Mouse (Mus musculus) stomach, embryonic 16.5 days (tissue): Measurements from ENCODE around the gene Pwwp2b. TPM values are rescaled to one million over a fixed set of nuclear protein-coding genes. Genes with fewer than 3 reads are reported as not detected.

Experiments
- ATAC-seq: fragments of 200-750 bp; cut with Nextera tagmentation; 2 replicates; pipeline ENCODE4 v1.8.0; 2017; ENCODE audit warnings: moderate number of reproducible peaks, moderate TSS enrichment; ENCODE audit not compliant: insufficient read depth, low FRiP score
- H3K27ac ChIP-seq: fragments of 300-500 bp; sonication (generic); 2 replicates; pipeline ENCODE4 v1.5.1; 2014; ENCODE audit warnings: low read length
- H3K27me3 ChIP-seq: fragments of 300-500 bp; sonication (generic); 2 replicates; pipeline ENCODE4 v1.6.1; 2014; ENCODE audit warnings: low read length, control low read depth, mixed read lengths; ENCODE audit not compliant: control insufficient read depth, insufficient read depth
- H3K36me3 ChIP-seq: fragments of 300-500 bp; sonication (generic); 2 replicates; pipeline ENCODE4 v1.6.1; 2014; ENCODE audit warnings: low read length; ENCODE audit not compliant: control insufficient read depth, insufficient read depth
- H3K4me1 ChIP-seq: fragments of 300-500 bp; sonication (generic); 2 replicates; pipeline ENCODE4 v1.6.1; 2014; ENCODE audit warnings: low read length, control low read depth, mixed read lengths; ENCODE audit not compliant: control insufficient read depth, insufficient read depth
- H3K4me2 ChIP-seq: fragments of 300-500 bp; sonication (generic); 2 replicates; pipeline ENCODE4 v1.6.1; 2014; ENCODE audit warnings: low read depth, low read length, mixed read lengths
- H3K4me3 ChIP-seq: fragments of 300-500 bp; sonication (generic); replicated peaks from 2 replicates; pipeline ENCODE4 v1.5.1; 2014; ENCODE audit warnings: mild to moderate bottlenecking, low read length
- H3K9ac ChIP-seq: fragments of 300-500 bp; sonication (generic); 2 replicates; pipeline ENCODE4 v1.6.1; 2014; ENCODE audit warnings: low read length
- H3K9me3 ChIP-seq: fragments of 300-500 bp; sonication (generic); replicated peaks from 2 replicates; pipeline ENCODE4 v1.6.1; 2016; ENCODE audit warnings: low read length, control low read depth; ENCODE audit not compliant: control insufficient read depth
- WGBS: fragments of 180-500 bp; shearing (Covaris S2); extraction: QIAGEN DNeasy Blood & Tissue Kit; methylation state at CpG from one replicate; pipeline ENCODE4 v1.1.7; 2014; 5-methylcytosine and 5-hydroxymethylcytosine counted together
- polyA plus RNA-seq: library from polyadenylated mRNA; unstranded; fragments of >200 nt; fragmentation: Nextera tagmentation; extraction: Ambion mirVana; gene quantifications from 2 replicates; pipeline ENCODE4 v1.2.1, GENCODE M21; 2015

Pwwp2b gene
- polyA plus RNA-seq = 16.3 and 19.8 TPM in 2 replicates

- ATAC-seq = peak; percentile 83
- Histone ChIP-seq H3K9ac (peak within 1 kb of the TSS; percentile 89), H3K27ac (peak within 1 kb of the TSS; percentile 94), H3K27me3 (no peaks in the 10 kb centered on the region), H3K4me1 (peaks cover 64% of the 10 kb centered on the region), H3K4me2 (peak within 1 kb of the TSS; percentile 88), H3K9me3 (no peaks in the 10 kb centered on the region), H3K36me3 (no peaks in the 10 kb centered on the region), H3K4me3 (peak within 1 kb of the TSS; percentile 76)
- WGBS = under 1% methylated on average over 54 of the region's 72 CpGs
These were observed at the start of gene Pwwp2b for GRCm38 (mm10) chr7:139247881-139248614. Gene Pwwp2b, plus strand, starts transcription at chr7:139248482.

GRCm38 (mm10) chr7:139200108-139200507 lies 48.2 kb upstream of the Pwwp2b start:
- H3K4me1 ChIP-seq = no peaks in the 10 kb centered on the region
- H3K9me3 ChIP-seq = no peaks in the 10 kb centered on the region
- H3K9ac ChIP-seq = no peak overlapping the region
- WGBS = 28% methylated on average over 7 of the region's 7 CpGs
- no peaks in the 10 kb centered on the region for H3K27me3 ChIP-seq
- no peak for ATAC-seq
- H3K4me2 ChIP-seq = no peak overlapping the region
- H3K4me3 ChIP-seq = no peak overlapping the region
- no peaks in the 10 kb centered on the region for H3K36me3 ChIP-seq
- no peak overlapping the region for H3K27ac ChIP-seq

- Histone ChIP-seq H3K4me3 (no peak overlapping the region), H3K9ac (no peak overlapping the region), H3K36me3 (no peaks in the 10 kb centered on the region), H3K4me2 (no peak overlapping the region), H3K9me3 (no peaks in the 10 kb centered on the region), H3K27me3 (no peaks in the 10 kb centered on the region), H3K4me1 (no peaks in the 10 kb centered on the region), H3K27ac (no peak overlapping the region)
- ATAC-seq = no peak
- WGBS = 50% methylated on average over 6 of the region's 6 CpGs
These were observed 47.1 kb upstream of the Pwwp2b start for GRCm38 (mm10) chr7:139201209-139201608.

GRCm38 (mm10) chr7:139208023-139208772 lies 40.1 kb upstream of the Pwwp2b start:
- Histone ChIP-seq H3K4me3 (no peak overlapping the region), H3K36me3 (no peaks in the 10 kb centered on the region), H3K4me1 (peaks cover 6% of the 10 kb centered on the region), H3K4me2 (no peak overlapping the region), H3K27me3 (no peaks in the 10 kb centered on the region), H3K27ac (no peak overlapping the region), H3K9ac (no peak overlapping the region), H3K9me3 (no peaks in the 10 kb centered on the region)
- WGBS = 18% methylated on average over 7 of the region's 7 CpGs
- no peak for ATAC-seq

GRCm38 (mm10) chr7:139208773-139209095 lies 39.5 kb upstream of the Pwwp2b start:
- H3K4me3 ChIP-seq = no peak overlapping the region
- H3K36me3 ChIP-seq = no peaks in the 10 kb centered on the region
- H3K9me3 ChIP-seq = no peaks in the 10 kb centered on the region
- H3K4me1 ChIP-seq = peaks cover 6% of the 10 kb centered on the region
- WGBS = 67% methylated on average over 4 of the region's 4 CpGs
- no peak overlapping the region for H3K9ac ChIP-seq
- no peak overlapping the region for H3K27ac ChIP-seq
- no peaks in the 10 kb centered on the region for H3K27me3 ChIP-seq
- H3K4me2 ChIP-seq = no peak overlapping the region
- no peak for ATAC-seq

- Histone ChIP-seq H3K9me3 (no peaks in the 10 kb centered on the region), H3K27me3 (no peaks in the 10 kb centered on the region), H3K4me2 (no peak overlapping the region), H3K36me3 (no peaks in the 10 kb centered on the region), H3K9ac (no peak overlapping the region), H3K4me3 (no peak overlapping the region), H3K27ac (no peak overlapping the region), H3K4me1 (peaks cover 6% of the 10 kb centered on the region)
- no peak for ATAC-seq
- WGBS = 77% methylated on average over 6 of the region's 6 CpGs
These were observed 36.5 kb upstream of the Pwwp2b start for GRCm38 (mm10) chr7:139211761-139212160.

- peak within 1 kb of the TSS; percentile 77 for H3K4me2 ChIP-seq
- ATAC-seq = peak; percentile 98
- H3K9me3 ChIP-seq = no peaks in the 10 kb centered on the region
- 2% methylated on average over 53 of the region's 53 CpGs for WGBS
- H3K27ac ChIP-seq = peak within 1 kb of the TSS; percentile 82
- H3K9ac ChIP-seq = peak within 1 kb of the TSS; percentile 84
- H3K4me1 ChIP-seq = peaks cover 6% of the 10 kb centered on the region
- no peaks in the 10 kb centered on the region for H3K27me3 ChIP-seq
- peak within 1 kb of the TSS; percentile 70 for H3K4me3 ChIP-seq
- no peaks in the 10 kb centered on the region for H3K36me3 ChIP-seq
These were observed 35.2 kb upstream of the Pwwp2b start, which contains the start of the genes Lrrc27 and Stk32c for GRCm38 (mm10) chr7:139212754-139213745. Gene Lrrc27, plus strand, starts transcription at chr7:139212988. Gene Stk32c, minus strand, starts transcription at chr7:139213307.

GRCm38 (mm10) chr7:139213751-139214150 lies 34.5 kb upstream of the Pwwp2b start:
- no peak for ATAC-seq
- H3K36me3 ChIP-seq = no peaks in the 10 kb centered on the region
- no peaks in the 10 kb centered on the region for H3K9me3 ChIP-seq
- H3K4me3 ChIP-seq = peak overlapping the region; percentile 70
- peak overlapping the region; percentile 13; the same call in 1 of the 2 replicates for H3K27ac ChIP-seq
- WGBS = 60% methylated on average over 3 of the region's 3 CpGs
- no peaks in the 10 kb centered on the region for H3K27me3 ChIP-seq
- H3K4me1 ChIP-seq = peaks cover 6% of the 10 kb centered on the region
- H3K9ac ChIP-seq = peak overlapping the region; percentile 62
- H3K4me2 ChIP-seq = peak overlapping the region; percentile 77
